Mouse (Mus musculus) thymus, postnatal 36 days (tissue): Measurements from ENCODE around the gene Mrs2.
A peak's percentile ranks its signal among the peaks of the same experiment; 100 is the strongest.
"Not testable (repeated sequence)": the region's sequence is repeated elsewhere in the genome, so short reads cannot be mapped to it uniquely, and the experiment has no call there.

Experiments
- DNase-seq, 2 experiments: peaks; one replicate each; pipeline ENCODE4 v3.0.0; 2022; ENCODE audit warnings: mixed read lengths in 2 of 2

Mrs2 gene

DNA sequence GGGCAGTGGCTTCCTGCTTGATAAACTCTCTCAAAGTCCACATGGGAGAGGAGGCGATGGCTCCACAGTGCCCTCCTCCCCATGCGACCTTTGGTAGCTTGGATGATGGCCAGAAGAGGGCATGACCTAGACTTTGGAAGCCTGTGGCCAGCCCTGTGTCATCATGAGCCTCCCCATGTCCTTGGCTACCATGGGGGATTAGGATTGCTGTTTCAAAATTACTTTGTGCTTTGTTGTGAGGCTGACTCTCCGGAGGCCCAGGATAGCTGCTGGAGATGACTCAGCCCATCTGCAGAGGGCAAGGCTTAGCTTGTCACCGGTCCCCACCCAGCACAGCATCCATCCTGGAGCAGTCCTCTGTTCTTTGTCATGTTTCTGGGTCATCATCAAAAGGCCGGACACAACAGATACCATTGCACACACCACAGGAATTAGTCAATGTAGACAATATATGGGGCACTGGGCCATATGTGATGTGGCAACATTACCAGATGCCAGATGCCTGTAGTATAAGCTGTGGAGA is 42.3 kb downstream of the Mrs2 start:
- DNase-seq = no peak

DNA sequence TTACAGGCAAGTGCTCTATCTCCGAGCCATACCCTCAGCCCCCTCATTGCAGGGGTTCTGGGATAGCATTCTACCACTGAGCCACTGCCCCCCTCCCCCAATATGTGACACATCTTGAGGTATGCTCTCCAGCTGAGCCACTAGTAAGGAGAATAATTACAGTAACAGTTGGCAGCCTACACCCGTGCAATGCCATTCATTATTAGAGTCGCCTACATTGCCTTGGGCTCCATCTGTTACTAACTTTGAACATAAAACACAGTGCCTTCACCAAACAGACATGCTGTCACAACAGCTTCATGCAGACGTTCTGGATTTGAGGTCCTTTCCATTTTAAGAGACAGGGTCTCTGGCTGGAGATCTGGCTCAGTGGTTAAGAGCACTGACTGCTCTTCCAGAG is 43.8 kb downstream of the Mrs2 start:
- no peak for DNase-seq

DNA sequence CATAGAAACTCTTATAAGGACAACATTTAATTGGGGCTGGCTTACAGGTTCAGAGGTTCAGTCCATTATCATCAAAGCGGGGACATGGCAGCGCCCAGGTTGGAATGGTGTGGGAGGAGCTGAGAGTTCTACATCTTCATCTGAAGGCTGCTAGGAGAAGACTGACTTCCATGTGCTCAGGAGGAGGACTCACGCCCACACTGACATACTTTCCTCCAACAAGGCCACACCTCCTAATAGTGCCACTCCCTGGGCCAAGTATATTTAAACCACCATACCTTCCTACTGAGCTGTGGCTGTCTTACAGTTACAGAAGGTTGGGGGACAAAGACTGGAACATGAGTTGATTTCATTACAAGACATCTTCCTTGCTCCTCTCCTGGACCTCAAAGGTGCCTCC is 48.4 kb downstream of the Mrs2 start:
- DNase-seq = not testable (repeated sequence)

DNA sequence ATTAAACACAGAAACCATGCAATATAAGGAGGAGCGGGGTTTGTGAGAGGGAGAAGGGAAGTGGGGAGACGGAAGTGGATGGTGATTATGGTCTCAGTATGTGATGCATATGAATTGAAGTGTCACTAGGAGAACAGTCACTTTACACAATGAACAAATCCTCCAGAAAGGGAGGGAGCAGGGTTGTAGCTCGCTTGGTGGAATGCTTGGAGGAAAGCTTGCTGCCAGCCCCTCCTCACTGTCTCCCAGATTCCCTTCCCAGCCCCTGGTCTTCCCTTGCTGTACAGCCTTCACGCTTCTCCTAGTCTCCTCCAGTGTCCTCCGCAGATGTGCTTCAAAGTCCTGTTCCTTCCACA is 54.4 kb downstream of the Mrs2 start:
- DNase-seq = no peak

DNA sequence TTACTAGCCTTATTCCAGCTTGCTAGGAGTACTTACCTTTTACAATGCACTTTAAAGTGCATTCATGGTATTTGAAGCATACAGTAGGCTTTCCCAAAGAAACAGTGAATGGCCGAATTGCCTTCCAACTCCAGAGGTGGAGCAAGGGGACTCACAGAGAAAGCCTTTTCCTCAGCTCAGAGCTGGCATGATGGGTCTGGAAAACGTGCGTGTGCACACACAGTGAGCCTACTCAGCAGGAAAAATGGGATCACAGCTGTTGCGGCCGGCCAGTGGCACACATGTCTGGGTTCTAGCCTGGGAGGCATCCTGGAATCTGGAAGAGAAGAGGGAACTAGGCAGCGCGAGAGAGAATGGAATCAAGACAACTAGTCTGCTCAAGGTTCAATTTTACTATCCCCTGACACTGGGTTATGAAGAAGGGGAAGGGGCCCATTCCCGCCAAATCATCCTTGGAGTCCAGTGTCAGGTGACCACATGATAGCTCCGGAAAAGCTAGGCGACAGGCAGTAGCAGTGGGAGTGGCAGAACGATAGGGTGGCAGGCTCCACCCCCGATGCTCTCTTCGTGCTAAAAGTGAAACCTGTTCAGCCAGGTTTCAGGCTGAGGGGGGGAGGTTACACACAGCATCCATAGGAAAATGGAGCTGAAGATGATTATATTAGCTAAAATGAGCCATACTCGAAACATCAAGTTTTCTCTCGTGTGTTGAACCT is 54.9 kb downstream of the Mrs2 start:
- peak; percentile 7 to 16 for DNase-seq

DNA sequence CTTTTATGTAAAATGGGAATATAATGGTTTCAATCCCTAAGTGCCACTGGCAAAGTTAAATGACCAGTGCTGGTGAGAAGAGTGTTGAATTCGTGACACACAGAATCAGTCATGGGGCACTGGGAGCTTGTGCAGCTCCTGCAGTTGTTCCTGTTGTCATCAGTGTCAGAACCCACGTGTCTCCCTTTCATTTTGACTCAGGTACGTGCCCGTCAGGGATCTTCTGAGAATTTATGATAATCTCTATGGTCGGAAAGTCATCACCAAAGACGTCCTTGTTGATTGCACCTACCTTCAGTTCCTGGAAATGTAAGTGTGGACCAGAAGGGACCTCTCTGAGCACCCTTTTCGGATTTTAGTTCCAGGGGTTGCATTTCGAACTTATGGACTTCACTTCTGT is 58.1 kb downstream of the Mrs2 start:
- DNase-seq = no peak

DNA sequence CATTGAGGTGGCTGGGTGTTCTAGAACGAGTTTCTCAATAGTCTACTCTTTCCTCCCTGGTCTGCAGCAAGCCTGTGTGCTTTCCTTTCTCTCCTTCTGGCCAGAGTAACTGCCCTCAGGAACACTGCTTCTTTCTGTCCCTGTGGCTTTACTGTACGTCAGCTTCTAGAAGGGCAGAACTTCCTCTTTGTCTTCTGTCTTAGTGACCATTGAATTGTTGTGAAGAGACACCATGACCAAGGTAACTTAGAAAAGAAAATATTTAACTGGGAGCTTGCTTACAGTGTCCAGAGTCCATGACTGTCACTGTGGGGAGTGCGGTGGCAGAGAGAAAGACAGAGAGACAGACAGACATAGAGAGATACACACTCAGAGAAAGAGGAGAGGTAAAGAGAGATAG is 60.1 kb downstream of the Mrs2 start:
- no peak for DNase-seq

DNA sequence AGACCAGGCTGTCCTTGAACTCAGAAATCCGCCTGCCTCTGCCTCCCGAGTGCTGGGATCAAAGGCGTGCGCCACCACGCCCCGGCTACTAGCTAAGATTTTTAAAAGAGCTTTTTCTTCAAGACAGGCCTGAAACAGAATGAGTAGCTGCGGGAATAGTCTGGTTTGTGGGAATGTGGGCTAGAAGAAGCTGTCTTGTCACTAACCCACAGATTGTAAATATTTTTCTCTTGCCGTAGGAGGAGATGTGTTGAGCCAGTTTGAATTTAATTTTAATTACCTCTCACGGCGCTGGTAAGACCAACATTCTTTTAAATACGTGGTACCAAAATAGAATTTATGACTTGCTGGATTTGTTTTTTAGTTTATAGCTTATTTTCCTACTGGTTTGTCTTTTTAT is 61.5 kb downstream of the Mrs2 start:
- DNase-seq = no peak

DNA sequence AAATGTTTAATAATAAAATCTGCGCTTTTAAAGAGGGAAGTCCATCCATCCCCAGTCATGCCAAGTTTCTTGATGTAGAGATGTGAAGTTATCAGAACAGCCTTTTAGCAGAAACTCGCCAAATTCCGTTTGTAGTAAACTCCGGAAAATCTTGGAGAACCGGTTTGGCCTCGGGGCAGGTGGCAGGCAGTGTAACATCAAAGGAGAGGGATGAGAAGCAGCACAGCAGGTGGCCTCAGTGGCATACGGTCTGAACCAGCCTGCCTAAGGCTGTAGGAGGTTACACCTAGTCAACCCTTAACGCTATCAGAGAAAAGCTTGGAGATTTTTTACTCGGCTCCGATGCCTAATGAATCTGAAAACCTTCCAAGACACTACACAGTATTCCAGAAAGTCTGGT is 64.7 kb downstream of the Mrs2 start:
- DNase-seq = no peak

DNA sequence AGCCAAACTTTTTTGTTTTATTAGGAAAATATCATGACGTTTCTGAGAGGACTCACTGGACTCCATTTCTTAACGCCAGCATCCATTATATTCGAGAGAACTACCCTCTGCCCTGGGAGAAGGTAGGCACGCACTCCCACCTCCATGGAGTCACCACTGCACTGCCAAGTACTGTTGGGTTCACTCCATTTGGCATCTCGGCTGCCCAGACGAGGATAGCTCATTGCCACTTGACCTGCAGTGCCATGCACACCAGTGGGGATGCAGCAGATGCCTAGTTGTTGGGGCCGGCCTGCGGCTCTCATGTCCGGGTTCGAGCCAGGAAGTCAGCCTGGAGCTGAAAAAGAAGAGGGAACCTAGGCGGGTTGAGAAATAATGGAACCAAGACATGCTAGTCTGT is 65.1 kb downstream of the Mrs2 start:
- DNase-seq = no peak

DNA sequence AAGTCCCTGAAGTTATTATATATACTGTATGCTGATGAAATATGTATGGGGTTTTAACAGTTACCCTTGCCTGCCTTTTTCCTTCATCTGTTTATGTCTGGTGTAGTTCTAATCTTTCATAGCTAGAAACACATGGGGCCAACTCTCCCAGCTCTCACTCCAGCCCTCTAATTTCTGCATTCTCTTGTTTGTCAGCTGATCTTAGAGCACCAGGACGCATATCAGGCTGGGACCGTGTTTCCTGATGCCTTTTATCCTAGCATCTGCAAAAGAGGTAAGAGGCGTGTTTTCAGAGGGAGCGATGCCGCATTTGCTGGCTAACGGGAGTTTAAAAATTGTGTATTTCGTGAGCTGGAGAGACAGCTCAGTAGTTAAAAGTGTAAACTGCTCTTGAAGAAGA is 67.5 kb downstream of the Mrs2 start:
- DNase-seq = no peak

DNA sequence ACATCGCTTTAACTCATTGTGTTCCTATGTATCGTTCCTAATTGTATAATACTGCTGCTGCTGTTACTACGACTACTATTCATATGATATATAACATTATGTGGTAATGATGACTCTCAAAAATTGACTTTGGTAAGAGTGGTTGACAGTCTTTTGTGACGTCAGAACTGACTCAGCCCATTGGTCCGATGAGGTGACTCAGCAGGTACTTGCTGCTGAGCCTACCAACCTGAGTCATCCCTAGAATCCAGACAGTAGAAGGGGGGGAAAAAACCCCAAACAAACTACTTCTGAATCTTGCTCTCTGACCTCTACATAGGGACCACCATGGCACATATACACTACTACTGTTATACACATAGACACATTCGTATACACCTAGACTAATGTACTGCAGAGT is 71.3 kb downstream of the Mrs2 start:
- no peak for DNase-seq

DNA sequence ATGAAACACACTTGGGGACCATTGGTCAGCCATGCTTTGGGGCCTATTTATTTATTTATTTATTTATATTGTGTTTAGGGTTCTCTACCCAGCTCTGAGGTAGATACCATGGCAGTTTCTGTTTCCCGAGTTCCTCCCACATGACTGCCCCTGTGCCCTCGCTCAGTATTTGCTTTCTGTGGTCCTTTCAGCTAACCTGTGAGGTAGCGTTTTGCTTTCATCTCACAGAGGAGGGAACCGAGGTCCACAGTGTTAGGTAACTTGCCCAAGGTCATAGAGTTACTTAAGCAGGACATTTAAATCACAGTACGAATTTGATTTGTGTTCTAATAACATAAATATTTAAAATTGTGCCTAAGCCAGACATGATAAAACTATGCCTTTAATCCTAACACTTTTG is 73.0 kb downstream of the Mrs2 start:
- DNase-seq = no peak

DNA sequence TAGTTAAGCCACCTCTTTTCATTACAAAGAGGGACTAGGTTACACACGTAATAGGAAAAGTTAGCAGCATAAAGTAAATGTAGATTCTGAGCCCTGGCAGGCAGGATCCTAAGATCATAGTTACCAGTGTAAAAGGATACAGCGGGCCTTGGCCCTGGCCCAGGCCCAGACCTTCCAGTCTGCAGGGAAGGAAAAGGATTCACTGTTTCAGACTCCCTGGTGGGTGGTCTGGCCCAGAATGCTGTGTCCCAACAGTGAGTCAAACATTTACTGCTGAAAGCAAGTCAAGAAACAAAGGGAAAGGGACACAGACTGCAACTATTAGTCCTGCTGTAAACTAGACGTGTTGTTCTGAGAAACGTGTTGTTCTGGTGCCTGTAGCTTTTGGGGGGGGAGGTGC is 74.6 kb downstream of the Mrs2 start:
- DNase-seq = no peak

DNA sequence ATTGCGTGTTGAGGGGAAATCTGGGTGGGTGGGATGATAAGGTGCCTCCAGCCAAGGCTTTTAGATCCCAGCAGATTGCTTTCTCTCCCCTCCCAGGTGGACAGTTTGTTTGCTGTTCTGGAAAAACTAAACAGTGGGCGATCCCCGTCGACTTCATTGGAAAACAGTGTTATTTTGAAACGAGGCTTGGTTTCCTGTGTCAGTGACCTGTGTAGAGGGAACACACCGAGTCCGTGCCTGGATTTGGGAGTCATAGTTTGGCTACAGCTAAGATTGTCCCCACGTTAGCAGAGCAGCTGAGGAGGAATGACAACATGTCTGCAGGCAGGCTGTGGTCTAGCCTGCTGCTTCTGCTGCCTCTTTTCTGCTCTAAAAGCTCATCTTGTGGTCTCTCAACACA is 76.9 kb downstream of the Mrs2 start:
- no peak for DNase-seq

DNA sequence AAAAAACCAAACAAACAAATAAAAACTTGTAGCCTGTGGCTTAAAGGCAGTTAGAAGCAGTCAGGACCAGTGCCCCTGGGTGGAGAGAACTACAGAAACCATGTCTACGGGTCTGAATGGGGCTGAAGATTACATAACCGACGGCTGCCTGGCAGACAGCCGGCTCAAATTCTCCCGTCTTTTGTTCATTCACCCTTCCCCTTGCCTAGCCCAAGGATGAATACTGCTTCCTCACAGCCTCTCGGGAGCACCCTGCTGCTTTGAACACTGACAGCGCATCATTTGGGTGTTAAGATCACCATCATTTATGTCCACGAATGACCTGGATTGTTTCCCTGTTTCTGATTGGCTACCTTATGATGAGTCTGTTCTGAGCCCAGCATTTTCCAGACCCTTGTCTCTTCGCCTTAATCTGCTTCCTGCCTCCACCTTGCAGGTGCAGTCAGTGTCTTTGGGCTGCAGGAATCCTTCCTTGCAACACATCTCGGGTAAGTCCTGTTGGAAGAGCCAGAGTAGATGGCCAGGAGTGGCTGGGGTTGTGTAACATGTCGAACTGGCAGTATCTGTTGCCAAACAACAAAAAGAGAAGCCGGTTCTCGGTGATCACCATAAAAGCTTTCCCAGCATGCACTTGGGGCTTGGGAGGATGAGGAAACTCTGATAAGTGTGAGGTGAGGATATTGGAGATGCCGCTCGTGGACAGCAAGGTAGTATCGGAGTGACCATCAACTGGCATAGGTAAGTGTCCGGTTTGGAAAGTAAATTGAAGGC is 77.5 kb downstream of the Mrs2 start, which contains the start of gene Gpld1:
Gpld1 (plus strand) TSS at position 641 of the 771 bp plus-strand sequence.
- no peak for DNase-seq

DNA sequence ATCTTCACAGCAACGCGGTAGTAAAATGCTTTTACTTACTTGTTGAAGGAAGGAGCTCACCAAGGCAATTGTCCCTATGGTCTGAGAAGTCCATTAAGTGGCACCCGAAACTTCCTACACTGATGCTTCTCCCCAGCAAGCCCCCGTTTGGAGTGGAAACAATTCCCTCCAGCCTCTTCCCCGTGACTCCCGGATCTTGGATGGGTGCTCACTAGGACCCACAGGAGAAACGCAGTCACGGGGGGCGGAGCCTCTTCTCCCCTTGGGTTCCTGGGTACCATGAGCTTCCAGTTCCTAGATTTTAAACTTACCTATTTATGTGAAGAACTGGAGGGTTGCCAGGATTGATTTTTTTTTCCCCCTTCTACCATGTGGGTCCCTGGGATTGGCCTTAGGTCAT is 80.7 kb downstream of the Mrs2 start:
- DNase-seq = no peak

DNA sequence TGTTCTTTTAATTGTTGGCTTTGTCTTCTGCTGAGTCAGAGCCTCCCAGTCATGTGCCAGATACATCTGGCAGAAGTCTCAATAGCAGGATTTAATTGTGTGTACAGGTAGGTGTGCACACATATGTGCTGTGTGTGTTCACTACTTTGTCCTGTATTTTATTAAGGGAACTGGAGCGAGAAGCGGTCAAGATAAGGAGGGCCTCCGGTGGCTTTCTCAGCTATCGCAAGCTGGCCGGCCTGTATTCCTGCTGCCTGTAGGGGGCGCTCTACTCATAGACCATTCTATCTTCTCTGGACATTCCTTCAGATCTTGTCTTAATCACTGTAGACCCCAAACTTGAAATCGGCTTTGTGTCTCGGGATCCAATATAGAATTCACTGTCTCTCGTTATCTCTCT is 81.5 kb downstream of the Mrs2 start:
- peak; percentile 34 to 46 for DNase-seq

DNA sequence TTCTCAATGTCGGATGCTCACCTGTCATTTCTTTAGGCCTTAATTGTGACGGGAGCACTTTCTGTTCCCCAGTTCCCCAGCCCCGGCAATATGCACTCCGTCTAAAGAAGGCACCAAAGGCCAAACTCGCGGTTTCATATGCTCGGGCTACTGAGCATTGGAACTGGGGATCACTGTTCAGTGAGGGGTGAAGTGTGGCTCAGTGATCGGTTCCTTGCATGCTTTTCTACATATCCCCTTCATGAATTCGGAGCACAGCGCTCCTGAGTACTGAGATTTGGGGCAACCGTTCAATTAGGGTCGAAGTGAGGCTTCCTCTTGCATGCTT is 82.4 kb downstream of the Mrs2 start:
- DNase-seq = no peak
